Mouse (Mus musculus): ENCODE results near the gene Gmds.

The Gmds gene

DNA sequence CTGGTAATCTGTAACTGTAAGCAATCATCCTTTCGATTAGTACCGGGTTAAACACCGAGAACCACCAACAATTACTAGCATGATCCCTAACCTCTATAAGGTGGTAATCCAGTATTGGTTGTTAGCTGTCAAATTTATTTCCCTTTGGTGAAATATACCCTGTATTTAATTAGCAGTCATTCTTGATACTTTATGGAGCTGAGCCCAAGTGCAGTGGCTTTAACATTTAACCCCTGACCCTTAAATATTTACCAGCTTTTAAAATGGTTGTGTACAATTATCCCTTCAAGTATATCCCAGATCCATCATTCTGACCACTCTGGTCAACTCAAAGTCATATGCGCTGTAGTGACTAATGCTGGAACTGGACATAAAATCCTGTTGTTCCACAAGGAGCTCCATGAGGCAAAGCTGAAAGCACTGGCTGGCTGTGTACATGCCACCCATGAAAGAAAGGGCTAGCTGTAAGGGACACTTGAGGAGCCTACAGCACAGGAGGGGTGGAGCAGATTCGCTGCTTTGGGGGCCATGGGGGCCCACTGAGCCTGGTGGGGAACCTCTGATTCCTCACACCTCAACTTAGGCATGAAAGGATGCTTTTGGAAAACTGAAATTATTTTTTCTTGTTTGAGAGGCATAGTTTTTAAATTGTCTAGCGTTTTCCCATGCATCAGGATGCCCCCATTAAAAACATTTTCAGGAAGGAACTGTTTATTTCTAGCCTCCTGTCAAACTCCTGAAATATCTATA lies 312.1 kb downstream of the Gmds start:
- DNase-seq (ENCODE audit: low spot score), result no peak

GRCm38 (mm10) chr13:32024822-32025221 lies 313.7 kb downstream of the Gmds start:
- DNase-seq (ENCODE audit: low spot score), result no peak

DNA sequence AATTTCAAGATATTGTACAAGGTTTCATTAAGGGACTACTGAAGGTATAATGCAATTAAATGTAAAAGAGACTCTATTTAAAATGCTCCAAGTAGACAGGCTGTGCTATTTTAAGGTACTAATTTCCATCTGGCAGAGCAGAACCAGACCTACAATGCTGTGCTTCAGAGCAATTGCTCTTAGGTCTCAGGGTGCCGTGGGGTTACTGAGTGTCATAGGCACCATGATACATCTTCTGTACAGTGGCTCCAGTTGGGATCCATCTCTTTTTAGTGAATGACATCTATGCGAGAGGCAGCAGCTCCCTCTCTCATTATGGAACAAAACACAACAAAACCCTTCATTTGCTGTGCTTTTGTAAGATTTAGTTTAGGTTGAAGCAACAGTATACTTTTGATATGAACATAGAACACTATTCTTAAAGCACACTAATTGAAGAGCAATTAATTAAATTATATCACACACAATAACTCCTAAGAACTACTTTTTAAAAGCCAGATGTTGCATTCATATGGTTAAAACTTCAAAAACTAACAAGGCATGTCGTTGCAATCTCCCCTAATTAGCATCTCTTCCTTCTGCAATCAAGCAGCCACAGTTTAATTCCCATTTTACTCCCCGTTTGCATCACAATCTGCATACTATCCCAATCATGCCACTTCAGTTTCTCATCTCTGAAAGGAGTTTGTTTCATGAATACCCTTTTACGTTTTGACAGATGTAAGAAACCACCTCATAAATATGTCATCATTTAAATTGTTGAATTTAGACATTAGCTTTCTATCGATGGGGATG lies 317.9 kb downstream of the Gmds start:
- DNase-seq (ENCODE audit: low spot score), result no peak

DNA sequence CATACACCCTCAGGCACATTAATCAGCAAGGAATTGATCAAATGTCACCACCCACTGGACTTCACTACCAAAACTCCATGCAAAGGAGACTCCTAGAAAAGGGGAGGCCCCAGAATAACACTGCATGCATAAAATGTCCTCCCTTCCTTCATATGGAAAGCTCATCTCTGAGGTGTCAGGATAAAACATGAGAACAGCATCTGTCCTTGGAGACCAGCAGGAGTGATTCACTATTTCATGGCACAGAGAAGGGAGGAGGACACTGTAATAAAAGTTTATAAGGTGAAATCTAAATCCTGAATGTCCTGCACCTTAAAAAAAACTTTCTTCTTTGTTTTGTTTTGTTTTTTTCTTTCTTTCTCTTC lies 319.3 kb downstream of the Gmds start:
- no peak for DNase-seq (ENCODE audit: low spot score)

DNA sequence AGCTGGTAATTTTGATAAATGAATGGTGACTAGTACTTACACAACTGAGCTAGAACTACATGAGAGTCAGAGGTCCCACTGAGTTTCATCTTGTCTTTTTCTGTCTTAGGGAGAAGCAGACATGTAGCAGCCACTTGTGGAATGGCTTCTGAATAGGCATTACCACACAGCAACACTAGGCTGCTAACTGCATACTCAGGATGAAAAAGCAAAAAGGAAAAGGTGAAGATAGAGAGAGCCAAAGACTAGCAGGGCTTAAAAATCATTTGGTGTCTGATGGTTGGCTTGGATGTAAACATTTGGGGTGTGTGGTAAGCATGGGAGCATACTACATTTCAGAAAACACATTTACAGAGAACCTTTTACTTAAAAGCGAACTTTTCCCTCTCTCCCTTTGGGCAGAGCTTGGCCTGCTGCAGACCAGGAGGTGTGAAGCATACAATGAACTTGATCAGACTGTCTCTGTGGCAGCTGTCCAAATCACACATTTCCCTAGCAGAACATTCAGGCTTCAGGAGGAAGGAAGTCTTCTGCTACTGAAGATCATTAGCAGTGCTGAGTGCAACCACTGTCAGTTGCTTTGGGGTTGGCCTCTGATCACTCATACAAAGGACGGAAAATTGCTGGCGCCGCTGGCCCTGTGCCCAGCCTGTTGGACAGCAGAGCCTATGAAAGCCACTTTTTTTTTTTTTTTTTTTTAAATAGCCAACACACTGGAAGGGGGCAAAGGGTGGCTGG lies 319.9 kb downstream of the Gmds start:
- DNase-seq (ENCODE audit: low spot score), result peak; percentile 79

GRCm38 (mm10) chr13:32008802-32009201 lies 329.7 kb downstream of the Gmds start:
- peak; percentile 38 for DNase-seq (ENCODE audit: low spot score)

DNA sequence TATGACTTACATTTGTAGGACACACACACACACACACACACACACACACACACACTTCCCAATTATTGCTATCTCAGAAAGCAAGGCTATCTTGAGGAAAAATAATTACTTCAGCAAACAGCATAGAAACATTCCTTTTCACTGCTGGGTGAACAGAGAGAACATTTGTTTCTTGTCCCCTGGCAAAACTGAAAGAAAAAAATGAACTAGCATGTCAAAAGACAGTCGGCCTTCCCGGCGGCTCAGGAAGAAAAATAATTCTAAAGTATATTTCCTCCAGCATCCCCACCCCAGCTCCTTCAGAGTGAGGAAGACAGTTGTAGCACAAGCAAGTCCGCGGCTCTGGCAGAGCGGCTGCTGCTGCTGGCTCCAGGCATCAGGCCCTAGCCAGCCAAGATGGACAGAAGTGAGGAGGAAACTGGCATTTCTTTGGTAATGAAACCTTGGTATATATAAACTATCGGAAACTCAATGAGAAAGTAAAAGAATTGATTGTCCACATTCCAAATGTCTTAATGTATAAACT lies 330.4 kb downstream of the Gmds start:
- DNase-seq (ENCODE audit: low spot score), result no peak

- DNase-seq (ENCODE audit: low spot score), result no peak
Measured at GRCm38 (mm10) chr13:31993391-31993790, 345.1 kb downstream of the Gmds start.

GRCm38 (mm10) chr13:31992409-31993201 lies 345.9 kb downstream of the Gmds start:
- peak; percentile 34 for DNase-seq (ENCODE audit: low spot score)

DNA sequence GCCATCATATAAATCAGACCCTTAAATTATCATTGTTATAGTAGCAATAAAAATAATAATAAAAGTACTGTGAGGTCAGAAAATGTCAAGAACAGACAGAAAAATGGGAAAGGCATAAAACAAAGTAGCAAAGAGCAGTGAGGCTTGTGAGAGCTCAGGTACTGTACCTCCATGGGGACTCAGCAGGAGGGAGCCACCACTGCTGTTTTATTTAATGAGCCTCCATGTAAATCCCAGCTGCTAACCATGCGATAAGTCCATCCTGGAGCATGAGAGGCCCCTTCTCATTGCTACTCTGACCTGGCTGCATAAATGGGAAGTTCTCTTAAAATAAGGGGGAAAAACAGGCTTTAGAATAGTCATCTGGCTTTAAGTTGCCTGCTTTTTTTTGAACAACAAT lies 357.3 kb downstream of the Gmds start:
- DNase-seq (ENCODE audit: low spot score), result no peak

GRCm38 (mm10) chr13:31978126-31978525 lies 360.4 kb downstream of the Gmds start:
- no peak for DNase-seq (ENCODE audit: low spot score)

DNA sequence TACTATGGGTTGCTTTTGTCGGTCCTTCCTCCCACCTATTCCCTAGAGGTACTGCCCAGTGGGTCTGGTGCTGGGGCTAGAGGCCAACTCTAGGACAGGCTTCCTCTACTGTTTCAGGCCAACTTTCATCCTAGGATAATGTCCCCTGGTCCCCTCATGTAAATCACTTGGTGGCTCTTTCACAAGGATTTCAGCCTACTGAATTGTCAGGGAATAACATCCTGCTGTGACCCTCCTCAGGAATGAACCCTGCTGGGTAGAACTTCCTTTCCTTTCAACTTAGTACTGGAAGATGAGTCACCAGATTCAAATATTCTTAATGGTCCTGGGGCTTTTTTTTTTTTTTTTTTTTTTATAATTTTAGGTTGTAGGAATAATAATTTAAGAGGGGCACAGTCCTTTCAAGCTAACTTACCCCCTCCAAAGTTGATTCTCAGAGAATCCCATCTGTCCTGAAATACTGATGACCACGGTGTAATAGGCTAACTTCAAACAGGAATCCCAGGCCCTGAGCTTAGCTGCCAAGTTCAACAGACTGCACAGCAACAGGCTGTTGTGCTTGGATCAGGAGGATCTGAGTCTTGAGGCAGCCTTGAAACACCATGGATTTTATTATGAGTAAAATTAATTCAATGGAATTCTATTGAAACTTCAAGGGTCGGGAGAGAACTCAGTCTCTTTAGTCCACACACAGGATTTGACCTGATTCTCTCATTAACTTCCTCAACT lies 363.6 kb downstream of the Gmds start:
- peak; percentile 20 for DNase-seq (ENCODE audit: low spot score)

DNA sequence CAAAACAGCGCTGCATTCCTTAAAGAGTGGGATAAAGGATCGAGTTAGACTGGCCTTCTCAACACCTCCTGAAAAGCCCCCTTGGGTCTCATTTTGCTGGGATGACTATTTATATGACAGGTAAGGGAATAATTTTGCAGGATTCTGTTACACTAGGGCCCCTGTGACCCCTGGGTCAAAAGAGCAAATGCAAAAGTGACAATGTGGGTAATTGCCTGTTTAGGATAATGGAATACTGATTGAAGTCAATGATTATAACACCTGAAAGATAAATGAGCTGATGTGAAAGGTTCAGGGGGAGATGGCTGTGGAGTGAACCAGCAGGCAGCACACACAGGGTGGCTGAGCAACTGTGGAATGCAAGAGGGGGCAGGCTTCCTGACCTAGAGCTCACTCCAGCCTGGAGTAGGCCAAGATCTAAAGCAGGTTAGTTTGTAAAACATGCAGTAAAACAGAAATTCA lies 367.5 kb downstream of the Gmds start:
- no peak for DNase-seq (ENCODE audit: low spot score)

- no peak for DNase-seq (ENCODE audit: low spot score)
Measured at GRCm38 (mm10) chr13:31968272-31968671, 370.3 kb downstream of the Gmds start.

GRCm38 (mm10) chr13:31966931-31967532 lies 371.5 kb downstream of the Gmds start:
- no peak for DNase-seq (ENCODE audit: low spot score)

GRCm38 (mm10) chr13:31960514-31960913 lies 378.0 kb downstream of the Gmds start:
- DNase-seq (ENCODE audit: low spot score), result peak; percentile 24

DNA sequence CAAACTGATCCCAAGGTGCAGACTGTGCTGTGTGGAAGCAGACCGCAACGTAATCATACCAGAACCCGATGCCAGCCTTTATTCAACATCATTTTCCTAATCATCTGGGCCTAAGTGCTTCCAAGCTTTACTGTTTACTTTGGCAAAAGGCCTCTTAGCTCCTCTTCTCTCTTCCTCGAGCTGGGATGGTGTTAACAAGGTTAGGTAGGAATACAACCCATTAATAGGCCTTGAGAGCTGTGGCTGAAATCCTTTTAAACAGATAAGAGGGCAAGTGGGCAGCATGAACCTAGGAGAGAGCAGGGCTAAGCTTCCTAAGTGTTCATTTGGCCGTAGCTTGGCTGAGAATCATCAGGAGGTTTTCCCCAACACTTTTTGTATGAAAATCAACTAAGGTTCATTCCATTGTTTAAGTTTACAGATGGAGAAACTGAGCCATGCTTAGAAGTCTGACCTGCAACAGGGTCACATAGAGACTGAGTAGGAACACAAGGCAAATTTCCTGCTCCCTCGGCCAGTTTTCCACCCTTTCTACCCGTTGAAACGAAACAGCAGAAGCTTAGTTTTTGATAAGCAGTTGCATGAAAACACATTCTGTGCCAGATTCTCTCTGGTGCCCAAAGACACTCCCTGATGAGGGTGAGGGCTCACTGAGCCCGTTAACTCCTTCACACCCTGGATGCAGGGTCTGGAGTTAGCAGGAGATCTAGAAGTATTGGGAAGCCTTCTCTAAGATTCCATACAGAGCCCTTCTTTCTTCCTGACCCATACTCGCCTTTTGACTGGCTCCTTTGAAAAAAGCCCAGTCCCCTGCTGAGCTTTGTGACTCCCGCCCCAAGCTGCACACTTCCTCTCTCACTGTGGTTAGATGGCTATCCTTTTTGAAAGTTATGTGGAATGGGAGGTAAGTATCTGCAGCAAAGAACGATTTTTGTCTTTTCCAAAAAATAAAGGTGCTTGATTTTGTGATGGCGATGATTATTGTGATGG lies 379.9 kb downstream of the Gmds start:
- DNase-seq (ENCODE audit: low spot score), result peak; percentile 36

DNA sequence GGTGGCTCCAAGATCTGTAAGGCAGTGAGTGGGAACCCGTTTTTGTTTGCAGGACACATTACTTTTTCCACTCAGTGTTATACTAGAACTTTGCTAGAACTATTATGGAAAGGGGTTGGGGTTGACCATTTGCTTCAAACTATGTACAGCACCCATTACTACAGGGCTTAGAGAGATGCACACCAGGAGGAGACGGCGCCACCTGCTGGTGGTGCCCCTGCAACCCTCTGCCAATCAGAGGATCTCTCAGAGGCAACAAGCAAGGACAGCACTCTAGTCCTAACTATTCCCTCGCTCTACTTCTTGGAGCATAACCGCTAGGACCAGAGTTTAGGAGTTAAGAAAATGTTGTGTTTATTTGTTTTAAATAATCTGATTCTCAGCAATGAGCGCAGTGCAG lies 382.0 kb downstream of the Gmds start:
- peak; percentile 47 for DNase-seq (ENCODE audit: low spot score)

DNA sequence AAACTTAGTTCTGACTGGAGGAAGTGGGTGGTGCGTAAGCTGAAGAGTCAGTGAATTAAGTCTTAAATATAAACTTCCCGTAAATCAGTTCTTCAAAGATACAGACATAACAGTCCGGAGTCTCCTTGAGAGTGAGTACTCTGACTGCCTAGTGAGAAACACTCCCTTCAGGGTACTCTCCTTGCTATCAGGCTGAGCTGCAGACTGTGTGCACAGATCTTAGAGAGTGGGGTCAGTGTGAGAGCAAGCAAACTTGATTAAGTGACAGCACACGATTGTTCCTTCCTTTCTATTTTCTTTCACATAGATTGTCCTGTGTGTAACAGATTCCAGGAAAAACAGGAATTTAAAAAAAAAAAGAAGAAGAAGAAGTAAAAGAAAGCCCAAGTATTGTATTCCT lies 382.4 kb downstream of the Gmds start:
- DNase-seq (ENCODE audit: low spot score), result no peak

Data from adipocyte (in vitro differentiated cells).